Mouse (Mus musculus) heart, postnatal 0 days (tissue): Measurements from ENCODE around the gene Slc30a5. TPM values are rescaled to one million over a fixed set of nuclear protein-coding genes. Genes with fewer than 3 reads are reported as not detected.

Experiments
- ATAC-seq: fragments of 200-750 bp; cut with Nextera tagmentation; 2 replicates; pipeline ENCODE4 v1.8.0; 2017; ENCODE audit warnings: low read depth, moderate number of reproducible peaks, moderate library complexity; ENCODE audit not compliant: insufficient read depth
- DNase-seq: peaks from one replicate; pipeline ENCODE4 v3.0.0-alpha.2; 2016; ENCODE audit warnings: low spot score
- H3K27ac ChIP-seq: fragments of 300-500 bp; sonication (generic); 2 replicates; pipeline ENCODE4 v1.5.1; 2014; ENCODE audit warnings: low read depth, mild to moderate bottlenecking
- H3K27me3 ChIP-seq: fragments of 300-500 bp; sonication (generic); 2 replicates; pipeline ENCODE4 v1.6.1; 2014; ENCODE audit warnings: low read length, mixed read lengths; ENCODE audit not compliant: control insufficient read depth, insufficient read depth
- H3K36me3 ChIP-seq: fragments of 300-500 bp; sonication (generic); replicated peaks from 2 replicates; pipeline ENCODE4 v1.6.1; 2014; ENCODE audit warnings: low read length, mixed read lengths; ENCODE audit not compliant: control insufficient read depth, insufficient read depth
- H3K4me1 ChIP-seq: fragments of 300-500 bp; sonication (generic); 2 replicates; pipeline ENCODE4 v1.6.1; 2014; ENCODE audit warnings: antibody characterized with exemption; ENCODE audit not compliant: control insufficient read depth, insufficient read depth
- H3K4me2 ChIP-seq: fragments of 300-500 bp; sonication (generic); 2 replicates; pipeline ENCODE4 v1.6.1; 2014; ENCODE audit warnings: low read depth, mild to moderate bottlenecking, low read length, moderate library complexity
- H3K4me3 ChIP-seq: fragments of 300-500 bp; sonication (generic); 2 replicates; pipeline ENCODE4 v1.5.1; 2014; ENCODE audit warnings: low read depth, low read length
- H3K9ac ChIP-seq: fragments of 300-500 bp; sonication (generic); replicated peaks from 2 replicates; pipeline ENCODE4 v1.6.1; 2014; ENCODE audit warnings: low read depth, low read length, mixed read lengths
- H3K9me3 ChIP-seq: fragments of 300-500 bp; sonication (generic); replicated peaks from 2 replicates; pipeline ENCODE4 v1.6.1; 2016; ENCODE audit warnings: low read length; ENCODE audit not compliant: control insufficient read depth
- CTCF ChIP-seq: IDR thresholded peaks from 2 replicates; pipeline ENCODE4 v1.5.1; 2016; ENCODE audit warnings: antibody characterized with exemption, control low read depth, low read depth
- EP300 ChIP-seq: IDR thresholded peaks from 2 replicates; pipeline ENCODE4 v1.6.1; 2016; ENCODE audit warnings: antibody characterized with exemption, low read depth
- WGBS: fragments of 180-500 bp; shearing (Covaris S2); extraction: QIAGEN DNeasy Blood & Tissue Kit; methylation state at CpG from one replicate; pipeline ENCODE4 v1.1.7; 2014; 5-methylcytosine and 5-hydroxymethylcytosine counted together
- polyA plus RNA-seq: library from polyadenylated mRNA; unstranded; fragments of >200 nt; fragmentation: Nextera tagmentation; extraction: Ambion mirVana; gene quantifications from 2 replicates; pipeline ENCODE4 v1.2.1, GENCODE M21; 2015
- total RNA-seq: library from RNA; depleted of rRNA; stranded (reverse); fragments of >200 nt; gene quantifications from 2 replicates; pipeline ENCODE4 v1.2.3, GENCODE M21; 2014; ENCODE audit warnings: low replicate concordance

Gene Slc30a5
- total and polyA plus RNA-seq, 2 experiments from 2014 or later: 21.1 to 46.0 TPM

DNA sequence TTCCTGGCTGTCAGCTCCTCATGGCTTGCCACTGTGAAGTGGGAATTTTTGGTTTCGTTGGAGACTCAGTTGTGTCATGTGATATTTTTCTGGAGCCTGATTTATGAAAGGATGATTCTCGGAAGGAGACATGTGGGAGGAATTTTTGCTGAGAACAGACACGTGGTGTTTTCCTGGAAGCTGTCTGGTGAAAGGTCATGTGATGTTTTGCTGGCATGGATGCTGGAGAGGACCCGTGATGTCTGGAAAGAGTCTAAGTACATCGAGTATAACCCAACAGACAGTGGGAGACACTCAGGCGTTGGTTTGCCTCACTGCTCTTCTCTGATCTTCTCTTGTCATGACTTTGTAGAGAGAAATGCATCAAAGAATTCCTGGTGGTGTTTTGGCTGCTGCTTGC, 8.5 kb upstream of the Slc30a5 start:
- peaks cover 7% of the 10 kb centered on the region; the same call in 1 of the 2 replicates for H3K9me3 ChIP-seq
- H3K27me3 ChIP-seq: no peaks in the 10 kb centered on the region
- no peaks in the 10 kb centered on the region for H3K36me3 ChIP-seq
- H3K4me3 ChIP-seq: no peak overlapping the region
- ATAC-seq (no peak), DNase-seq (no peak)
- no peak overlapping the region for H3K4me2 ChIP-seq
- TF ChIP-seq EP300: no peak
- TF ChIP-seq CTCF: no peak
- peaks cover 4% of the 10 kb centered on the region; the same call in 1 of the 2 replicates for H3K4me1 ChIP-seq
- WGBS: 62% methylated on average over 6 of the region's 6 CpGs
- no peak overlapping the region for H3K9ac ChIP-seq
- no peak overlapping the region for H3K27ac ChIP-seq

DNA sequence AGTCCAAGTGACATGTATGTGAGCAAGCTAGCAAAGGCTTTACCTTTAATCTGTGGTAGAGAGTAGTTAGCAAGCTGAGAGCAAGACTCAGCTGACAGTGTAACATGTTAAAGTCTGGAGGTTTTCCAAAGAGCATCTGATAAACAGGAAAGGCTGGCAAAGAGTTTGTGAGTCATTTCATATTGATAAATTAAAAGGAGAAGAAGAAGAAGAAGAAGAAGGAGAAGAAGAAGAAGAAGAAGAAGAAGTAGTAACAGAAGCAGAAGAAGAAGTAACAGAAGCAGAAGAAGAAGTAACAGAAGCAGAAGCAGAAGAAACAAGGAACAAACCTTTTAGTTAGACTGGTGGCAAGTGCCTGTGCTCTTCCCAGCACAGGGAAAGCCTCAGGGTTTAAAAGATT, 1.6 kb upstream of the Slc30a5 start:
- Histone ChIP-seq H3K27me3 (no peaks in the 10 kb centered on the region), H3K36me3 (no peaks in the 10 kb centered on the region), H3K9me3 (no peaks in the 10 kb centered on the region), H3K4me1 (peaks cover 19% of the 10 kb centered on the region; the same call in 1 of the 2 replicates), H3K27ac (no peak overlapping the region), H3K4me2 (no peak overlapping the region), H3K4me3 (no peak overlapping the region), H3K9ac (no peak overlapping the region)
- DNase-seq (no peak), ATAC-seq (no peak)
- TF ChIP-seq EP300 (no peak), CTCF (no peak)

DNA sequence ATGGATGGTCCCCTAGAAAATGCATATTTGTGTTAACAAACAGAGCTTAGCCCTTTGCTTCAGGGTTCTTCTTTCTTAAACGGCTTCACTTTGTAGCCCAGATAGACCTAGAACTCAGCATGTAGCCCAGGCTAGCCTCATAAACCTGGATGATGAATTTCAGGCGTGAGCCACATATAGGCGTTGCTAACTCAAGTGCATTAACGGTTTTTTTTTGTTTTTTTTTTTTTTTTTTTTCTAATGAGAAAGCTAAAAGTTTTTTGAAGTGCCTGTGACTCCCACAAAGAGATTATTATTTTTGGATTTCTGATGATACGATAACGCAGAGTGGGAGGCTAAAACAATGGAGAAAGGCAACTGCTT, 394 bp upstream of the Slc30a5 start:
- no peaks in the 10 kb centered on the region for H3K27me3 ChIP-seq
- peak overlapping the region; percentile 100 for H3K4me3 ChIP-seq
- no peak overlapping the region for H3K9ac ChIP-seq
- DNase-seq: no peak
- TF ChIP-seq EP300 (no peak), CTCF (no peak)
- ATAC-seq: no peak
- H3K4me2 ChIP-seq: 0 out of 2 replicates have a peak overlapping the region, but pooled peaks have one; percentile 40
- WGBS: 46% methylated on average over 6 of the region's 6 CpGs
- no peaks in the 10 kb centered on the region for H3K9me3 ChIP-seq
- H3K27ac ChIP-seq: no peak overlapping the region
- H3K4me1 ChIP-seq: peaks cover 19% of the 10 kb centered on the region; the same call in 1 of the 2 replicates
- H3K36me3 ChIP-seq: no peaks in the 10 kb centered on the region

DNA sequence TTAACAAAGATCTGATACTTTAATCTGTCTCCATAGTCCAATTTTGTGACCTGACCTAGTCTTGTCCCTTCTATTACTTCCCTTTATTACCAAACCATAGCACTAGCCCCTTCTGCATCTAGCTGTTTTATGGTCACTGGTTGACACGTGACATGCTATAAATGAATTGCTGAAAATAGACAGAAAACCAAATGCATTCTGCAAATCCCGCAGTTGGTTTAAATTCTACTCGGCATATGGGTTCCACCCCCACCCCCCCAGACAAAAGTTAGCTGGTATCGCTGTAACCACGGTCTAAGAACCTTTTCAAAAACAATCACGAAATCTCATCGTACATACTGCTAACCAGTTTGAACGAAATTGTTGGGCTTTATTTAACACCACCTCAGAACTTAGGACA, 1.0 kb downstream of the Slc30a5 start:
- 1% methylated on average over 8 of the region's 8 CpGs for WGBS
- TF ChIP-seq EP300 (no peak), CTCF (no peak)
- Histone ChIP-seq H3K9ac (peak overlapping the region; percentile 98), H3K27me3 (no peaks in the 10 kb centered on the region), H3K36me3 (peaks cover 11% of the 10 kb centered on the region), H3K9me3 (no peaks in the 10 kb centered on the region), H3K4me2 (peak overlapping the region; percentile 91), H3K4me1 (peaks cover 19% of the 10 kb centered on the region; the same call in 1 of the 2 replicates), H3K4me3 (peak overlapping the region; percentile 100), H3K27ac (peak overlapping the region; percentile 97)
- peak; percentile 12 for DNase-seq
- ATAC-seq: no peak

DNA sequence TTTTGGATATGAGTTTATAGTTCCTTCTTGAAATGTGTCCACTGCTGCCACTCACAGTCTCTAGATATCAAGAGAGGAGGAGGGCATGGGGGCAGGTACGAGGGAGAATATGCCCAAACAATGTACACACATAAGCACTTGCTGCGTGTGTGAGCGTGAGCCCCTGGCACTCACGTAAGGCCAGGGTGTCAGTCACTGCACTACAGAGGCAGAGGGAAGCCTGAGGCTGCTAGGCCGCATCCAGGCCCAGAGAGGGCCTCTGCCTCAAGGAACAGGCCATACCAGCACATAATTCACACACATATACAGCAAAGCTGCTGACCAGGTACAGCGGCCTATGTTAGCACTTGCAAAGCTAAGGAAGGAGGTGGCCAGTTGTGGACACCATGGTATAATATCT, 2.1 kb downstream of the Slc30a5 start:
- Histone ChIP-seq H3K36me3 (peaks cover 17% of the 10 kb centered on the region), H3K9ac (no peak overlapping the region; the same call in 1 of the 2 replicates), H3K27me3 (no peaks in the 10 kb centered on the region), H3K9me3 (no peaks in the 10 kb centered on the region), H3K4me1 (peaks cover 19% of the 10 kb centered on the region; the same call in 1 of the 2 replicates), H3K27ac (0 out of 2 replicates have a peak overlapping the region, but pooled peaks have one; percentile 25), H3K4me2 (peak overlapping the region; percentile 15; the same call in 1 of the 2 replicates), H3K4me3 (peak overlapping the region; percentile 5; the same call in 1 of the 2 replicates)
- no peak for DNase-seq
- no peak for TF ChIP-seq CTCF
- TF ChIP-seq EP300: no peak
- WGBS: 67% methylated on average over 6 of the region's 6 CpGs
- ATAC-seq: no peak
